Mouse (Mus musculus): Measurements from ENCODE around the gene Syngr1.

- TF ChIP-seq POLR2A (IDR thresholded peaks at IDR 0.05; ENCODE audit: low read depth, low read length), result no peak
- TF ChIP-seq CTCF (conservative IDR thresholded peaks at IDR 0.05; ENCODE audit: insufficient read depth, insufficient read length, low read depth, low read length), result no peak
These were observed 43.2 kb upstream of the Syngr1 start for GRCm38 (mm10) chr15:80047973-80048372.
